Mouse (Mus musculus) limb, embryonic 14.5 days (tissue): ENCODE data around the gene Gm13279. TPM values are rescaled to one million over a fixed set of nuclear protein-coding genes. Genes with fewer than 3 reads are reported as not detected.
"Not testable (repeated sequence)": the region's sequence is repeated elsewhere in the genome, so short reads cannot be mapped to it uniquely, and the experiment has no call there.

Experiments
- ATAC-seq: fragments of 200-750 bp; cut with Nextera tagmentation; 2 replicates; pipeline ENCODE4 v1.8.0; 2017; ENCODE audit warnings: low read depth, moderate number of reproducible peaks, moderate TSS enrichment; ENCODE audit not compliant: low FRiP score
- DNase-seq: peaks from one replicate; pipeline ENCODE4 v3.0.0-alpha.2; 2015; ENCODE audit warnings: low spot score
- H3K27ac ChIP-seq: fragments of 300-500 bp; sonication (generic); replicated peaks from 2 replicates; pipeline ENCODE4 v1.5.1; 2014; ENCODE audit warnings: low read depth, mild to moderate bottlenecking, low read length, moderate library complexity, mixed read lengths
- H3K27me3 ChIP-seq: fragments of 300-500 bp; sonication (generic); 2 replicates; pipeline ENCODE4 v1.6.1; 2014; ENCODE audit warnings: low read length, mixed read lengths; ENCODE audit not compliant: control insufficient read depth, insufficient read depth
- H3K36me3 ChIP-seq: fragments of 300-500 bp; sonication (generic); 2 replicates; pipeline ENCODE4 v1.6.1; 2014; ENCODE audit warnings: mild to moderate bottlenecking, low read length, moderate library complexity, mixed read lengths; ENCODE audit not compliant: control insufficient read depth, insufficient read depth
- H3K4me1 ChIP-seq: fragments of 300-500 bp; sonication (generic); 2 replicates; pipeline ENCODE4 v1.6.1; 2014; ENCODE audit warnings: antibody characterized with exemption, low read length, mixed read lengths; ENCODE audit not compliant: control insufficient read depth, insufficient read depth
- H3K4me2 ChIP-seq: fragments of 300-500 bp; sonication (generic); replicated peaks from 2 replicates; pipeline ENCODE4 v1.6.1; 2014; ENCODE audit warnings: low read depth, mild to moderate bottlenecking, low read length, moderate library complexity; ENCODE audit not compliant: severe bottlenecking
- H3K4me3 ChIP-seq: fragments of 300-500 bp; sonication (generic); replicated peaks from 2 replicates; pipeline ENCODE4 v1.5.1; 2014; ENCODE audit warnings: low read length
- H3K9ac ChIP-seq: fragments of 300-500 bp; sonication (generic); 2 replicates; pipeline ENCODE4 v1.6.1; 2014; ENCODE audit warnings: mild to moderate bottlenecking, low read depth, low read length, moderate library complexity; ENCODE audit not compliant: severe bottlenecking
- H3K9me3 ChIP-seq: fragments of 300-500 bp; sonication (generic); 2 replicates; pipeline ENCODE4 v1.6.1; 2016; ENCODE audit warnings: low read length; ENCODE audit not compliant: control insufficient read depth
- POLR2A ChIP-seq: fragments of 200-500 bp; IDR thresholded peaks from 2 replicates; pipeline ENCODE4 v1.8.0; 2012; ENCODE audit warnings: inconsistent platforms, mild to moderate bottlenecking, moderate library complexity, borderline replicate concordance; ENCODE audit not compliant: insufficient read depth, insufficient read length; ENCODE audit errors: extremely low read depth
- WGBS: fragments of 180-500 bp; shearing (Covaris S2); extraction: QIAGEN DNeasy Blood & Tissue Kit; methylation state at CpG from one replicate; pipeline ENCODE4 v1.1.7; 2014; 5-methylcytosine and 5-hydroxymethylcytosine counted together
- polyA plus RNA-seq, 2 experiments: library from polyadenylated mRNA; depleted of rRNA in 1 of 2; stranded (reverse) in 1 of 2; unstranded in 1 of 2; fragments of >200 nt; fragmentation: Nextera tagmentation in 1 of 2; extraction: Ambion mirVana in 1 of 2; gene quantifications; 2 replicates each; pipeline versions ENCODE4 v1.2.1 to v1.2.3; 2012 to 2014

The Gm13279 gene
- polyA plus RNA-seq, 2 experiments: not detected

DNA sequence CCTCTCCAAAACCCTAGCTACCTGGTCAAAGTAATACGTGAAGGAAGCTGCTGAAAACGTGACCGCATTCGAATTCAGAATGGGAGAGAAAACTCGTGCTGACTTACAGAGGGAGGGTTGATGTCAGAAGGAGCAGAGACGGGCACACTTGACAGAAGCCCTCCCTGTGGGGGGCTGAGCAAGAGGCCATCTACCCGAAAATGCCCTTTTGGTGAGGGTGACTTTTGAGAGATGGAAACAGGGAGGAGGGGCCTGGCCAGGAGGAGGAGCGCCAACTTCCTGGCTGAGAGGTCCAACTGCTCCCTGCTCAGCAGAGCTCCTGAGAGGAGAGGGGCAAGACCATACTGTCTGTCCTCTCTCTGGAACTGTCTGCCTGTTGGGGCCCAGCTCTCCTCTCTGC lies 8.0 kb downstream of the Gm13279 start, which contains the start of gene Gm13288:
Gene Gm13288, plus strand, starts transcription at position 301 of the 400 bp plus-strand sequence.
- ATAC-seq, H3K9me3 ChIP-seq, H3K4me1 ChIP-seq, H3K4me2 ChIP-seq, H3K9ac ChIP-seq, H3K27me3 ChIP-seq, H3K36me3 ChIP-seq, H3K27ac ChIP-seq, DNase-seq: not testable (repeated sequence)
- no CpG with 5 or more reads among the region's 8 CpGs for WGBS
- H3K4me3 ChIP-seq: 0 out of 2 replicates have a peak within 1 kb of the TSS, but pooled peaks have one; percentile 15

DNA sequence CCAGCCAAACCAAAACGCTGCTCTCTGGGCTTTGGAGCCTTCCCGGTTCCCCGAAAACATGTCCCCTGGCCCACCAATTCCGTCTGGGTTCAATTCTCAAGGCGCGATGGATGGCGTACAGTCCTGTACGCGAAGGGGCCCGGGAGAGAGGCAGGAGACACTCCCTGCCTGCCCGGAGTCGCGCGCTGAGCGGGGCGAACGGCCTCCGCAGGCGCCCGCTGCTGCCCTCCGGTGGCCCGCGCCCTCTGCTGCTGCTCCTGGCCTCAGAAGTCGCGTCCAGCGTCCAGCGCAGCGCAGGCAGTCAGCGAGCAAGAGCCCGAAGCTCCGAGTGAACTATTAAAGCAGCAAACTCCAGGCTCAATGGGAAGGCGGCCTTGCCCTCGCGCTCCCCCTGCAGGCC lies 8.6 kb downstream of the Gm13279 start:
- H3K27me3 ChIP-seq, DNase-seq: not testable (repeated sequence)
- H3K4me3 ChIP-seq: 0 out of 2 replicates have a peak overlapping the region, but pooled peaks have one; percentile 15

DNA sequence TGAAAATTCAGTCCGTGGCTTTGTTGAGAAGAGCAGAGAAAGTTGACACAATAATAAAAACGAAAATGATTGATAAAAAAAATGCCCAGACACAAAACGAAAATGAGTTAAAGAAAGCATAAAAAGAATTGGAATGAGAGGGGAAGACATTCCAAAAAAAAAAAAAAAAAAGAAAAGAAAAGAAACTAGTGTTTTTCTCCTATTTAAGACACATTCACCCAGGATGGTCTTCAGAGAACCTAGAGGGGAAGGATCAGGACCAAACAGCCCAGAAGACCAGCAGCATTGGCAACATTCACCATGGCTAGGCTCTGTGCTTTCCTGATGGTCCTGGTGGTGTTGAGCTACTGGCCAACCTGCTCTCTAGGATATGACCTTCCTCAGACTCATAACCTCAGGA lies 18.7 kb downstream of the Gm13279 start, which contains the start of gene Ifna7:
Gene Ifna7, plus strand, starts transcription at position 301 of the 400 bp plus-strand sequence.
- Histone ChIP-seq H3K4me3 (no peak within 1 kb of the TSS), H3K4me2 (no peak within 1 kb of the TSS), H3K27me3 (no peaks in the 10 kb centered on the region), H3K9me3 (no peaks in the 10 kb centered on the region), H3K4me1 (no peaks in the 10 kb centered on the region), H3K36me3 (no peaks in the 10 kb centered on the region), H3K9ac (no peak within 1 kb of the TSS), H3K27ac (no peak within 1 kb of the TSS)
- WGBS: 59% methylated on average over 3 of the region's 3 CpGs
- TF ChIP-seq POLR2A: no peak
- no peak for ATAC-seq
- DNase-seq: no peak

More for the DNA sequence above, 8.6 kb downstream of the Gm13279 start:
- H3K27ac ChIP-seq, H3K36me3 ChIP-seq, H3K4me2 ChIP-seq, H3K4me1 ChIP-seq, H3K9ac ChIP-seq, H3K9me3 ChIP-seq, ATAC-seq: not testable (repeated sequence)
- WGBS: 0% methylated on average over 11 of the region's 34 CpGs

DNA sequence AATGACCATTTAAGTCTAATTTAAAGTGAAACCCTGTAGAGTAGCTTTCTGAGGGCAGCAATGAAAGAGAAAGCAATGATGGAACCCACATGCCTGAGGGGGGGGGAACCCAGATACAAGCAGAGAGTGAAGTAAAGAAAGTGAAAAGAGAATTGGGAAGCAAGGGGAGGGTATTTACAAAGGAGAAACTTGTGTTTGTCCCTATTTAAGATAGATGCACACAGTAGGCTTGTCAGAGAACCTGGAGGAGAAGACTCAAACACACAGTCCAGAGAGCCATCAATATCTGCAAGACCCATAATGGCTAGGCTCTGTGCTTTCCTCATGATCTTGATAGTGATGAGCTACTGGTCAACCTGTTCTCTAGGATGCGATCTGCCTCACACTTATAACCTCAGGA lies 22.5 kb downstream of the Gm13279 start, which contains the start of gene Ifna11:
Gene Ifna11, plus strand, starts transcription at position 301 of the 400 bp plus-strand sequence.
- H3K4me2 ChIP-seq: no peak within 1 kb of the TSS
- H3K4me3 ChIP-seq: no peak within 1 kb of the TSS
- H3K4me1 ChIP-seq: no peaks in the 10 kb centered on the region
- no peaks in the 10 kb centered on the region for H3K36me3 ChIP-seq
- DNase-seq (no peak), ATAC-seq (no peak)
- no peaks in the 10 kb centered on the region for H3K27me3 ChIP-seq
- TF ChIP-seq POLR2A: no peak
- WGBS: 75% methylated on average over 1 of the region's 1 CpGs
- no peaks in the 10 kb centered on the region for H3K9me3 ChIP-seq
- H3K27ac ChIP-seq: no peak within 1 kb of the TSS
- no peak within 1 kb of the TSS for H3K9ac ChIP-seq

DNA sequence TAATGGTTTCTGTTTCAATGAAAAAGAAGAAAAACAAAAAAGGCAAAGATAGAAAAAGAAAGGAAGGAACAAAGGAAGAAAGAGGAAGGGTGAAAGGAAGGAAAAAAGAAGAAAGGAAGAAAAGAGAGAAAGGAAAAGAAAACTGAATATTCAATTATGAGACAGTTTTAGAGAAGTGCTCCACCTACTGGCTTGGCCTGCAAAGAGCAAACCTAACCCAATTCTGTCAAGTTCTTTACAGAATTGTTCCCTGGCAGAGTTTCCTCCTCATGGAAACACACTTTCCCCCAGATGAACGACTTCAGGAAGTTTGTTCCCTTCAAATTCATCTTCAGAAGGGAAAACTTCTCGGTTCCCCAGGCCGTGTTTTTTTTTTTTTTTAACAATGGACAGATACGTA lies 25.8 kb downstream of the Gm13279 start:
- peak; percentile 11 for DNase-seq
- no peak for TF ChIP-seq POLR2A
- Histone ChIP-seq H3K4me3 (no peak overlapping the region), H3K36me3 (no peaks in the 10 kb centered on the region), H3K27ac (no peak overlapping the region), H3K27me3 (no peaks in the 10 kb centered on the region), H3K4me1 (no peaks in the 10 kb centered on the region), H3K9ac (no peak overlapping the region), H3K4me2 (no peak overlapping the region), H3K9me3 (no peaks in the 10 kb centered on the region)
- ATAC-seq: no peak
- WGBS: 23% methylated on average over 4 of the region's 4 CpGs

DNA sequence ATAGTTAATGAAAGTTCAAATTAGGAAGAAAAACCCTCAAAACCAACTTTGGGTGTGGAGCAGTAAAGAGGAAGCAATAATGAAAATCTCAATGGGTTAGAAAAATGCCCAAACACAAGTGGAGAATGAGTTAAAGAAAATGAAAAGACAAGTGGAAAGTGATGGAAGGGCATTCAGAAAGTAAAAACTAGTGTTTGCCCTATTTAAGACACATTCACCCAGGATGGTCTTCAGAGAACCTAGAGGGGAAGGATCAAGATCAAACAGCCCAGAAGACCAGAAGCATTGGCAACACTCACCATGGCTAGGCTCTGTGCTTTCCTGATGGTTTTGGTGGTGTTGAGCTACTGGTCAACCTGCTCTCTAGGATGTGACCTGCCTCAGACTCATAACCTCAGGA lies 29.9 kb downstream of the Gm13279 start, which contains the start of gene Ifna6:
Gene Ifna6, plus strand, starts transcription at position 301 of the 400 bp plus-strand sequence.
- H3K27me3 ChIP-seq, H3K9me3 ChIP-seq, H3K36me3 ChIP-seq, DNase-seq, H3K4me2 ChIP-seq, H3K4me1 ChIP-seq, H3K27ac ChIP-seq, H3K4me3 ChIP-seq, H3K9ac ChIP-seq, ATAC-seq: not testable (repeated sequence)
